Mouse (Mus musculus) B cell, adult 62 days (primary cell): ENCODE measurements around the gene Nupl1. TPM values are rescaled to one million over a fixed set of nuclear protein-coding genes. Genes with fewer than 3 reads are reported as not detected.

Experiments used
- total RNA-seq: library from RNA; stranded (reverse); gene quantifications from 4 replicates; pipeline ENCODE4 v1.2.4, GENCODE M21; 2023

Gene Nupl1
- total RNA-seq = not detected in 4 replicates

DNA sequence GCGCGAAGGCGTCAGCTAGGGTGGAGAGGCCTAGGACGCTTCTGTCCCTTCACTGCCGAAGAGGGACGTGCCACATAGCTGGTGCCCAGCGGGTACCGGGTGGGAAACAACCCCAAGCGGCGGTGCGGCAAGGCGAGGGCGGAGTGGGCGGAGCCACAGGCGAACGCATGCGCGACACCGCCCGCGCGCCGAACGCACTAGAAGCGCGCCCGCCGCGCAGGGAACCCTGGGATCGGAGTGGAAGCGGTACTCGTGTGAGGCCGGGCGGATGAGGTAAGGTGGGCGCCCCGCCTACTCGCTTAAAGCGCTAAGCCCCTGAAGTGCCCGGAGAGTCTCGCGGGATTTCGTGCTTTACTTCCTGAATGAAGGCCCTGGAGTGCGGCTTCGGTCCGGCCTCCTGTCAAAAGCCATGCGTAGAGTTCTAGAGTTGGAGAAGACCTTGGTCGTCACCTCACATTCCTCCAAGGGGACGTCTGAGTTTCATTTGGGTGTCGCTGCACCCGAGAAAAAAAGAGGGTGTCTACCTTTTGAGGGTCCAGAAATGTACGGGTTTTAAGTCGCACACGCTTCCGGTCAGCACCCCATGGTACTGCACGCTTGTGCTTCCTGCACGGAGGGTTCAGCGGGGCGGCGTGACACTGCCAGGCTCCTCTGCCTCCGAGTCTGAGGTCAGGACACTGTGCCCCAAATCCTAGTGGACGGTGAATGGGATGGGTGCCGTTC, at the start of gene Nupl1, which contains the start of gene Gm49336:
Gene Nupl1, minus strand, starts transcription at position 151 of the 723 bp plus-strand sequence.
Gene Gm49336, minus strand, starts transcription at position 227 of the 723 bp plus-strand sequence.

DNA sequence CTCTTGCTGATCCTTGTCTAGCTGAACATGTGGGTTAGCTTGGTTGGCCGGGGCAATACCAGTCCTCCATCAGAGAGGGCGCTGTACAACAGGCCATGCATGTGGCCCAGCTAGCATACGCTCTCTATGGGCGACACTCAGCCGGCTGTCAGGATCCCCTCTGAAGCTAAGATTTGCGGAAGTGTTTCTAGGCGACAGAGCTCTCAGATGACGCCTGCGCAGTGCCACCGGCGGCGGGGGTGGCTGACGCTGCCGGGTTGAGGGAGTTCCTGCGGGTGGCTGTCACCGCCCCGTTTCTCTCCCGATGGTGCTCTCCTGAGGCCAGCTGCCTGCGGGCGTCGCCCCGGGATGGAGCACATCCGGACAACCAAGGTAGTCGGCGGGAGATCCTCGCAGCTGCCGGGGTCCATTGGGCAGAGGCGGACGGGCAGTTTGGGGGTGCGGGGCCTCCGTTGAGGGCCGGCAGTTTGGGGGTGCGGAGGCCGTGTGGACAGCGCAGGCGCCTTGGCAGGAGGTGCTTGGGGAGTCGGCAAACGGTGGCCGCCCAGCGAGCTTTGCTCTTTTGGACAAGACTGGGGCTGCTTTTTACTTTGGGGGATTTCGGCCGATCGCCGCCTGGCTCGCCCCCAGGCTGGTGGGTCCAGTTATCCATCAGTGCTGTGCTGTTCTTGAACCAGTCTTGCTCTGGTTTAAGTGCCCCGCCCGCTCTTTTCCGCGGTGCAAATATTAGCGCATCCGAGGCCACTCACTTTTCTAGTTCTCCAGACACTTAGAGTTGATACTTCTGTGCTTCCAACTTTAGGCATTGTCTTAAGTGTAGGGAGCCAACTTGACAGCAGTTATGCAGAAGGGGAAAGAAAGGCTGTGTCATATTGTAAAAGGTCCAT, 14.0 kb upstream of the Nupl1 start, which contains the start of gene Mtmr6:
Gene Mtmr6, plus strand, starts transcription at position 239 of the 887 bp plus-strand sequence.

GRCm38 (mm10) chr14:60196884-60197283, 54.3 kb downstream of the Nupl1 start, which contains the start of gene Atp8a2:
Gene Atp8a2 (minus strand): TSS chr14:60197179.

Other genes starting within 250 kb of the Nupl1 start
- 0.06 to 0.63 TPM (median 0.26 TPM) in 3 of 4 replicates, not detected in the other for gene Atp8a2, start 54.3 kb downstream of the Nupl1 start, total RNA-seq
- gene Gm49336, start 76 bp upstream of the Nupl1 start, total RNA-seq = 51.4 to 61.9 TPM (median 56.0 TPM) in 4 replicates
- gene Mtmr6, start 13.8 kb upstream of the Nupl1 start, total RNA-seq = 32.5 to 42.5 TPM (median 36.8 TPM) in 4 replicates
- 0.06 to 0.14 TPM (median 0.09 TPM) in 3 of 4 replicates, not detected in the other for gene Amer2, start 121.8 kb upstream of the Nupl1 start, total RNA-seq